Mouse (Mus musculus) thymus, adult 2 months (tissue): ENCODE results near the gene Tle6.

Experiments
- CTCF ChIP-seq: fragments of 200-500 bp; IDR thresholded peaks from 2 replicates; pipeline ENCODE4 v1.5.1; 2012; ENCODE audit warnings: mild to moderate bottlenecking, control low read depth, low read length, moderate library complexity, borderline replicate concordance; ENCODE audit not compliant: control insufficient read depth, poor library complexity, insufficient read depth; ENCODE audit errors: extremely low read depth
- POLR2A ChIP-seq: fragments of 200-500 bp; IDR thresholded peaks from 2 replicates; pipeline ENCODE4 v1.6.1; 2012; ENCODE audit warnings: mild to moderate bottlenecking, low read length, control low read depth, moderate library complexity; ENCODE audit not compliant: control insufficient read depth, poor library complexity, insufficient read depth; ENCODE audit errors: extremely low read depth

DNA sequence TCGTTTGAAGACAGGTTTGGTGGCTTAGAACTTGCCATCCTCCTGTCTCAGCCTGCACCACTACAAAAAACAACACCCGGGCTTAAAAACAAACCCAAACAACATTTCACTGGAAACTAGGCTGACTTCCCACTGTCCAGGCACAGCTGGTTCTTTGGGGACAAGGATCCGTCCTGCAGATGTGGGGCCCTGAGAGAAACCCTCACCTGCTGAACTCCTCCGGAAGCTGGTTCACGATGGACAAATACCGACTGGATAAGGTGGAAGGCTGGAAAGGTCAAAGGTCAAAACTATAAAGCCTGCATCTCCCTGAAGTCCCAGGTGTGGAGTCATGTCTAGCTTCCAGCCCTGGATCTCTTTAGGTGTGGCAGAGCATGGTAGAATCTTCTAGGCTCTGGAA, 2.0 kb downstream of the Tle6 start:
- TF ChIP-seq POLR2A (no peak), CTCF (no peak)
